Mouse (Mus musculus): ENCODE data around the gene Gm8165. TPM values are rescaled to one million over a fixed set of nuclear protein-coding genes. Genes with fewer than 3 reads are reported as not detected.

Gm8165 gene
- not detected for polyA plus RNA-seq (2017; shearing (Covaris generic))

DNA sequence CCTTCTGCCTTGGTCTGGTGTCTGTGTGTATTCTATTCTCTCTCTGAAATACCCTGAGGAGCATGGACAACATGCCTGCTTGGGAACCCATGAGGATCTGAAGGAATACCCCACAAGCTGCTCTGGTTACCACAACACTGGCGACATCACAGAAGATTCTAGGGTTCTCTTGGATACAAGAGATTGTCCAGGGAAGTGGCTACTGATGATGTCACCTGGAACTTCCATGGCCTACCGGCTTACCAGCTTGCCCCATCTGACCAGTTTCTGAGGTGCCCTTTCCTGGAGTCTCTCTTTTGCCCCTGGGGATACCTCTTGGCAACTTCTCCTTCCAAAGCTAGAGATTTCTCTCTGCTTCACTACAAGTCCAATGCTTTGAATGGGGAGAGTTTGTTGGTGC is at the start of gene Gm8165:
Gm8165 (minus strand) TSS at position 101 of the 400 bp plus-strand sequence.

DNA sequence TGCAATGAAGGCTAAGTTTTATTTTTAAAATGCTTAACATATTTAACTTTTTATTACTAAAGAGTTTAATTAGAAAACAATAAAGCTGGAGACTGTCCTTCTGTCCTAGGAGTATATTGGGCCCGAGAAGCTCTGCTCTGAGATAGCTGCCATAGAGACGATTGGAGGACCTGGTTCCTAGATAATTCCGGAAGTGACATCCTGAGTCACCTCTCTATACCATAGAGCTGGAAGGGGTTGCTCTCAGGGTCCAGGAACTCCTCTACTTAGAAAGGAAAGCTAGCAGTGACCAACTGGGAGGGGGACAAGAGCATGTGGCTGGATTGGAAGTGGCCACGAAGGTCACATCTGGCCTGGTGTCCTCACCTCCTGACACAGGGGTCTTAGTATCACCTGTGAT is 20.6 kb upstream of the Gm8165 start, which contains the start of gene Gm7324:
Gm7324 (plus strand) TSS at position 208 of the 400 bp plus-strand sequence.

Other genes starting within 250 kb of the Gm8165 start
- not detected for gene Gm5799, start 133.6 kb downstream of the Gm8165 start, polyA plus RNA-seq (2017; shearing (Covaris generic))
- gene Gm17654, start 98.1 kb downstream of the Gm8165 start, polyA plus RNA-seq (2017; shearing (Covaris generic)) = not detected
- not detected for gene Gm10375, start 69.2 kb downstream of the Gm8165 start, polyA plus RNA-seq (2017; shearing (Covaris generic))
- 0.82 TPM for gene Gm7324, start 20.6 kb upstream of the Gm8165 start, polyA plus RNA-seq (2017; shearing (Covaris generic))
- not detected for gene Gm16506, start 50.3 kb upstream of the Gm8165 start, polyA plus RNA-seq (2017; shearing (Covaris generic))
- not detected for gene Gm6526, start 70.7 kb upstream of the Gm8165 start, polyA plus RNA-seq (2017; shearing (Covaris generic))
- not detected for gene Gm8180, start 107.5 kb upstream of the Gm8165 start, polyA plus RNA-seq (2017; shearing (Covaris generic))
- not detected for gene Ear1, start 198.3 kb upstream of the Gm8165 start, polyA plus RNA-seq (2017; shearing (Covaris generic))
- not detected for gene Ear10, start 246.4 kb upstream of the Gm8165 start, polyA plus RNA-seq (2017; shearing (Covaris generic))
- 0.19 TPM for gene Gm8113, start 248.2 kb upstream of the Gm8165 start, polyA plus RNA-seq (2017; shearing (Covaris generic))

All from naive thymus-derived CD4-positive, alpha-beta T cell, adult 5 months (primary cell).